Mouse (Mus musculus) heart, postnatal 0 days (tissue): ENCODE measurements around the gene Evpl. TPM values are rescaled to one million over a fixed set of nuclear protein-coding genes. Genes with fewer than 3 reads are reported as not detected.

Experiments
- ATAC-seq: fragments of 200-750 bp; cut with Nextera tagmentation; 2 replicates; pipeline ENCODE4 v1.8.0; 2017; ENCODE audit warnings: low read depth, moderate number of reproducible peaks, moderate library complexity; ENCODE audit not compliant: insufficient read depth
- DNase-seq: peaks from one replicate; pipeline ENCODE4 v3.0.0-alpha.2; 2016; ENCODE audit warnings: low spot score
- H3K27ac ChIP-seq: fragments of 300-500 bp; sonication (generic); 2 replicates; pipeline ENCODE4 v1.5.1; 2014; ENCODE audit warnings: low read depth, mild to moderate bottlenecking
- H3K27me3 ChIP-seq: fragments of 300-500 bp; sonication (generic); 2 replicates; pipeline ENCODE4 v1.6.1; 2014; ENCODE audit warnings: low read length, mixed read lengths; ENCODE audit not compliant: control insufficient read depth, insufficient read depth
- H3K36me3 ChIP-seq: fragments of 300-500 bp; sonication (generic); replicated peaks from 2 replicates; pipeline ENCODE4 v1.6.1; 2014; ENCODE audit warnings: low read length, mixed read lengths; ENCODE audit not compliant: control insufficient read depth, insufficient read depth
- H3K4me1 ChIP-seq: fragments of 300-500 bp; sonication (generic); 2 replicates; pipeline ENCODE4 v1.6.1; 2014; ENCODE audit warnings: antibody characterized with exemption; ENCODE audit not compliant: control insufficient read depth, insufficient read depth
- H3K4me2 ChIP-seq: fragments of 300-500 bp; sonication (generic); 2 replicates; pipeline ENCODE4 v1.6.1; 2014; ENCODE audit warnings: low read depth, mild to moderate bottlenecking, low read length, moderate library complexity
- H3K4me3 ChIP-seq: fragments of 300-500 bp; sonication (generic); 2 replicates; pipeline ENCODE4 v1.5.1; 2014; ENCODE audit warnings: low read depth, low read length
- H3K9ac ChIP-seq: fragments of 300-500 bp; sonication (generic); replicated peaks from 2 replicates; pipeline ENCODE4 v1.6.1; 2014; ENCODE audit warnings: low read depth, low read length, mixed read lengths
- H3K9me3 ChIP-seq: fragments of 300-500 bp; sonication (generic); replicated peaks from 2 replicates; pipeline ENCODE4 v1.6.1; 2016; ENCODE audit warnings: low read length; ENCODE audit not compliant: control insufficient read depth
- CTCF ChIP-seq: IDR thresholded peaks from 2 replicates; pipeline ENCODE4 v1.5.1; 2016; ENCODE audit warnings: antibody characterized with exemption, control low read depth, low read depth
- EP300 ChIP-seq: IDR thresholded peaks from 2 replicates; pipeline ENCODE4 v1.6.1; 2016; ENCODE audit warnings: antibody characterized with exemption, low read depth
- WGBS: fragments of 180-500 bp; shearing (Covaris S2); extraction: QIAGEN DNeasy Blood & Tissue Kit; methylation state at CpG from one replicate; pipeline ENCODE4 v1.1.7; 2014; 5-methylcytosine and 5-hydroxymethylcytosine counted together
- polyA plus RNA-seq: library from polyadenylated mRNA; unstranded; fragments of >200 nt; fragmentation: Nextera tagmentation; extraction: Ambion mirVana; gene quantifications from 2 replicates; pipeline ENCODE4 v1.2.1, GENCODE M21; 2015
- total RNA-seq: library from RNA; depleted of rRNA; stranded (reverse); fragments of >200 nt; gene quantifications from 2 replicates; pipeline ENCODE4 v1.2.3, GENCODE M21; 2014; ENCODE audit warnings: low replicate concordance

The Evpl gene
- total and polyA plus RNA-seq, 2 experiments from 2014 or later: 0.45 to 3.4 TPM

- no peaks in the 10 kb centered on the region for H3K27me3 ChIP-seq
- no peak overlapping the region for H3K4me3 ChIP-seq
- no peak overlapping the region for H3K4me2 ChIP-seq
- TF ChIP-seq CTCF (no peak), EP300 (no peak)
- WGBS: 87% methylated on average over 3 of the region's 3 CpGs
- no peak for DNase-seq
- no peak overlapping the region for H3K27ac ChIP-seq
- H3K9me3 ChIP-seq: 0 out of 2 replicates have a peak, but pooled peaks cover 4% of the 10 kb centered on the region
- peaks cover 34% of the 10 kb centered on the region for H3K36me3 ChIP-seq
- no peak overlapping the region for H3K9ac ChIP-seq
- no peak for ATAC-seq
- no peaks in the 10 kb centered on the region for H3K4me1 ChIP-seq
These were observed 34.7 kb downstream of the Evpl start for GRCm38 (mm10) chr11:116203150-116203549.

DNA sequence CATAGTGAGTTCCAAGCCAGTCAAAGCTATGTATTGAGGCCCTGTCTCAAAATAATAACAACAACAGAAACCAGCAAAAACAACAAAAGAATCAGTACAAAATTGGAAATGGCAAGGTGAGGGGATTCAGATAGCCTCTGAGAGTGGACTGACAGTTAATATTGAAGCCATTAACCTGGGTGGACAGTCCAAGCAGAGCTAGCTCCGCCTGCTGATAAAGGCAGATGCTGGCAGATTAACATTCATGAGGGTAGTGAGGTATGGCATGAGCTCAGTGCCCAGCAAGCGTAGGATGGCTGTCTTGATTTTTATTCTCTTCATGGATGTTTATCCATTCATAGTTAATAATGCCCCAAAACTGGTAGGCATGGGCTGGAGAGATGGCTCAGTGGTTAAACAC, 36.7 kb downstream of the Evpl start:
- Histone ChIP-seq H3K4me2 (no peak overlapping the region), H3K27ac (no peak overlapping the region), H3K9me3 (no peaks in the 10 kb centered on the region), H3K27me3 (no peaks in the 10 kb centered on the region), H3K36me3 (peaks cover 25% of the 10 kb centered on the region), H3K4me1 (peaks cover 6% of the 10 kb centered on the region), H3K4me3 (no peak overlapping the region), H3K9ac (no peak overlapping the region)
- ATAC-seq (no peak), DNase-seq (no peak)
- TF ChIP-seq CTCF: no peak
- TF ChIP-seq EP300: no peak
- 92% methylated on average over 2 of the region's 2 CpGs for WGBS

DNA sequence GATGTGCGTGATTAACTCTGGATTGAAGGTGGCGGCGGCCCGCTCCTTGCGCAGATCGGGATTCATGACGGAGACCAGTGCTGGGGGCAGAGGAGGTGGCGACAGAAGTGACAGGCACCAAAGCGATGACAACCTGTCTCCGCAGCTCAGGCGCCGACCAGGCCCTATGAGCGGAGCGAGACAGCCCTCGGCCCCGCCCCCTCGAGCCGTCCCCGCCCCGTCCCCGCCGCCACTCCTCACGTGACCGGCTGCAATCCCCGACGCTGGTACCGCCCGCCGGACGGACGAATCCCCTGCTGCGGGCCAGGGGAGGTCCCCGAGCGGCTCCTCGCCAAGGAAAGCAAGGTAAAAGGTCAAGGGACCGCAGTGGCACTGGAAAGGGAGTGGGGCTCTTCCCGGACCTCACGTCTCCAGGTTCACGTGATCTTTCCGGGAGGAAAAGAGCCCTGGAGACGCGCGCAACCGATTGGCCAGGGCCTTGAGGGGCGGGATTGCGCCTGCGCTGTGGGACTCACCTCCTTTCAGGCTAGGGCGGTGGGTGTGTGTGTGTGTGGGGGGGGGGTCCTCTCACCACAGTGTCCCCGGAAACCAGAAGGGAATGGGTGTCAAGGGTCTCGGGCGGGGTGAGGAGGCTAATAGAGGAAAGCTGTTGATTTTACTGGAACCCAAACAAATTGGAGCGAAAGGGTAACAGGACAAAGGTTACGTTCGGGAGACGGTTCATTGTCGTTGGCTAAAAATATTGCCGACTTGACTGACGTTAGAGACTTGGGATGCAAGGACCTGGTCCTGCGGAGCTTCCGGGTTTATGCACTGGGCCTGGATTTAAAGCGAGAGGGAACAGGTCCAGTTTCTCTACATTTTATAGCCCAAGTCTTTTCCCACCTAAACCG, 39.0 kb downstream of the Evpl start, which contains the start of the genes Ten1 and Acox1:
Gene Ten1 (plus strand): TSS at position 217 of the 893 bp plus-strand sequence.
Gene Acox1 (minus strand): TSS at position 407 of the 893 bp plus-strand sequence.
- Histone ChIP-seq H3K4me2 (peak within 1 kb of the TSS; percentile 70), H3K27ac (peak within 1 kb of the TSS; percentile 95), H3K9ac (peak within 1 kb of the TSS; percentile 81), H3K4me1 (peaks cover 6% of the 10 kb centered on the region), H3K9me3 (no peaks in the 10 kb centered on the region), H3K4me3 (peak within 1 kb of the TSS; percentile 67), H3K36me3 (peaks cover 11% of the 10 kb centered on the region; the same call in 1 of the 2 replicates), H3K27me3 (no peaks in the 10 kb centered on the region)
- ATAC-seq: peak; percentile 96
- DNase-seq: peak; percentile 98
- TF ChIP-seq EP300 (peak; percentile 99), CTCF (no peak)
- WGBS: under 1% methylated on average over 56 of the region's 62 CpGs

DNA sequence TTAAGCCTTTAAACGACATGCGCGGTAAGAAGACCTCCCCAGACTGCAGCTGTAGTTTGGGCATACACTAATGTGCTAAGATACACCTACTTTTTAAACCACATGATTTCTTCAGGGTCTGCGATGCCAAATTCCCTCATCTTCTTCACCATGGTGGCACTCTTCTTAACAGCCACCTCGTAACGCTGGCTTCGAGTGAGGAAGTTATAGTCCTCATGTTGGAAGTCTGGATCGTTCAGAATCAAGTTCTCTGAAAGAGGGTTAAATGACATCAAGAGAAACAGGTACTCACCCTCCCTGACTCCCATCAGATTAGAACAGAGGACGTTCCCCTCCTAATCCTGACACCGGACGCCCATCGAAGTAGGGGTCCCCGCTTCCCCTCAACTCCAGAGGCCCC, 39.7 kb downstream of the Evpl start:
- Histone ChIP-seq H3K27ac (peak overlapping the region; percentile 95), H3K4me3 (peak overlapping the region; percentile 67), H3K27me3 (no peaks in the 10 kb centered on the region), H3K9me3 (no peaks in the 10 kb centered on the region), H3K4me1 (peaks cover 6% of the 10 kb centered on the region), H3K4me2 (peak overlapping the region; percentile 70), H3K36me3 (peaks cover 11% of the 10 kb centered on the region; the same call in 1 of the 2 replicates), H3K9ac (peak overlapping the region; percentile 81)
- no peak for DNase-seq
- TF ChIP-seq EP300 (no peak), CTCF (no peak)
- WGBS: 15% methylated on average over 13 of the region's 13 CpGs
- ATAC-seq: no peak

- H3K36me3 ChIP-seq: peaks cover 11% of the 10 kb centered on the region; the same call in 1 of the 2 replicates
- peaks cover 6% of the 10 kb centered on the region for H3K4me1 ChIP-seq
- ATAC-seq: no peak
- peak overlapping the region; percentile 70 for H3K4me2 ChIP-seq
- no peak for DNase-seq
- 0 out of 2 replicates have a peak overlapping the region, but pooled peaks have one; percentile 11 for H3K9ac ChIP-seq
- TF ChIP-seq CTCF: no peak
- TF ChIP-seq EP300: no peak
- no peaks in the 10 kb centered on the region for H3K9me3 ChIP-seq
- 88% methylated on average over 6 of the region's 6 CpGs for WGBS
- no peak overlapping the region for H3K27ac ChIP-seq
- H3K27me3 ChIP-seq: no peaks in the 10 kb centered on the region
- H3K4me3 ChIP-seq: peak overlapping the region; percentile 67; the same call in 1 of the 2 replicates
These were observed 40.3 kb downstream of the Evpl start for GRCm38 (mm10) chr11:116197584-116197906.
